Mouse (Mus musculus): ENCODE results near the gene Cacna2d1. TPM values are rescaled to one million over a fixed set of nuclear protein-coding genes. Genes with fewer than 3 reads are reported as not detected.

Gene Cacna2d1
- polyA plus RNA-seq, 1 experiment from 2014 or later: 36.4 TPM

DNA sequence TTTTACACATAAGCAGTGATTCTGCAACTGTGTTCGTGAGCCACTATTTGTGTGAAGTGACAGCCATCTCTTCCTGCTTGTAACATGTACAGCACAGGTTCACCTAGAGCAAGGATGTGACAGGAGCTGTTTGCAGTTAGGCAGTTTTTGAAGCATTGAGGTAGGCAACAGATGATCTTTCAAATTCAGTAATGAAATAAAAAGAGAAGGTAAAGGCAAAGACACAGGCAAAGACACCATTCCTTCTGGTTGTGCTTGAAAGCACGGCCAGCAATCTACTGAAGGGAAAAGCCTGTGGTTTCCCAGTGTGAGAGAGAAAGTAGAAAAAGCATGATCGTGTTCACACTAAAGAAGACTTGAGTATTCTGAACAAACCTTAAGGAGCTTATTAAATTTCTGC lies 201.5 kb downstream of the Cacna2d1 start:
- Histone ChIP-seq H3K4me2 (ENCODE audit: low read length) (no peak overlapping the region), H3K9me3 (replicated peaks; ENCODE audit: control insufficient read depth, low read length, poor library complexity, severe bottlenecking) (no peaks in the 10 kb centered on the region), H3K4me1 (ENCODE audit: control insufficient read depth, insufficient read depth, low read length) (peaks cover 10% of the 10 kb centered on the region), H3K4me3 (ENCODE audit: low read depth, low read length) (no peak overlapping the region), H3K9ac (ENCODE audit: low read depth, low read length) (no peak overlapping the region), H3K27ac (ENCODE audit: low read length) (peak overlapping the region; percentile 46; the same call in 1 of the 2 replicates), H3K36me3 (ENCODE audit: control insufficient read depth, insufficient read depth, low read length) (no peaks in the 10 kb centered on the region), H3K27me3 (ENCODE audit: control insufficient read depth, insufficient read depth, low read depth, low read length) (no peaks in the 10 kb centered on the region)
- WGBS: 45% methylated on average over 3 of the region's 3 CpGs
- ATAC-seq: no peak

DNA sequence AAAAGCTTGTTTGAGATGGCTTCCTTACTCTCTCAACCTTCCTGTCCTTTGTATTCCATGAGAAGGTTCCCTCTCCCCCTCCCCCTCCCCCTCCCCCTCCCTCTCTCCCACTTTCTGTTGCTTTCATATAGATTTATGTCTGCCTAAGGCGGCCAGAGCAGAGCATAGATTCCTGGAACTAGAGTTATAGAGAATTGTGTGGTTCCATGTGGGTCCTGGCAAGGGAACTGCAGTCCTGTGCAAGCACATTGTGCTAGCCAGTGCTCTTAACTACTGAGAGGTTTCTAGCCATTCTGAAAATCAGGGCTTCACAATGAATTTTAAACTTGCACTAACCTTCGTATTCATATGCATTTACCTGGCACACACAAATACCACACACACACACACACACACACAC lies 202.3 kb downstream of the Cacna2d1 start:
- Histone ChIP-seq H3K27me3 (ENCODE audit: control insufficient read depth, insufficient read depth, low read depth, low read length) (no peaks in the 10 kb centered on the region), H3K27ac (ENCODE audit: low read length) (no peak overlapping the region), H3K4me1 (ENCODE audit: control insufficient read depth, insufficient read depth, low read length) (peaks cover 10% of the 10 kb centered on the region), H3K4me3 (ENCODE audit: low read depth, low read length) (no peak overlapping the region), H3K9ac (ENCODE audit: low read depth, low read length) (no peak overlapping the region), H3K36me3 (ENCODE audit: control insufficient read depth, insufficient read depth, low read length) (no peaks in the 10 kb centered on the region), H3K9me3 (replicated peaks; ENCODE audit: control insufficient read depth, low read length, poor library complexity, severe bottlenecking) (no peaks in the 10 kb centered on the region), H3K4me2 (ENCODE audit: low read length) (no peak overlapping the region)
- ATAC-seq: no peak
- WGBS: 79% methylated on average over 2 of the region's 2 CpGs

DNA sequence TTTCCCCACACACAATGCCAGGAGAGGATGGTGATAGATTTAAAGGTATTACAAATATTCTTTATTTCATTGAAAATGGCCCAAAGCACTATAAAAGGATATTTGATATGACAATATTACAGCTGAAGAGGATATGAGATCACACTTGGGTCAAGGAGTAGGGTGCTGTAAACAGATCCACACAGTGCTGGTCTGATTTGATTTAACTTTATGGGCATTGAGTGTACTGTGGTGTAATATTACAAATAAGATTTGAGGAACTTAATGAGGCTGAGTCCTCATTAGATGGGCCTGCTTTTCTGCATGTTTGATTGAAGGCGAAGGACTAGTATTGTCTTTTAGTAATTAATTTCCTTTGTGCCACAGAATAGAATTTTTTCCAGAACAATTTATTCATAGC lies 212.1 kb downstream of the Cacna2d1 start:
- 93% methylated on average over 1 of the region's 1 CpGs for WGBS
- Histone ChIP-seq H3K4me2 (ENCODE audit: low read length) (no peak overlapping the region), H3K4me1 (ENCODE audit: control insufficient read depth, insufficient read depth, low read length) (no peaks in the 10 kb centered on the region), H3K9me3 (replicated peaks; ENCODE audit: control insufficient read depth, low read length, poor library complexity, severe bottlenecking) (no peaks in the 10 kb centered on the region), H3K4me3 (ENCODE audit: low read depth, low read length) (no peak overlapping the region), H3K27me3 (ENCODE audit: control insufficient read depth, insufficient read depth, low read depth, low read length) (no peaks in the 10 kb centered on the region), H3K27ac (ENCODE audit: low read length) (no peak overlapping the region), H3K9ac (ENCODE audit: low read depth, low read length) (no peak overlapping the region), H3K36me3 (ENCODE audit: control insufficient read depth, insufficient read depth, low read length) (no peaks in the 10 kb centered on the region)
- ATAC-seq: no peak

DNA sequence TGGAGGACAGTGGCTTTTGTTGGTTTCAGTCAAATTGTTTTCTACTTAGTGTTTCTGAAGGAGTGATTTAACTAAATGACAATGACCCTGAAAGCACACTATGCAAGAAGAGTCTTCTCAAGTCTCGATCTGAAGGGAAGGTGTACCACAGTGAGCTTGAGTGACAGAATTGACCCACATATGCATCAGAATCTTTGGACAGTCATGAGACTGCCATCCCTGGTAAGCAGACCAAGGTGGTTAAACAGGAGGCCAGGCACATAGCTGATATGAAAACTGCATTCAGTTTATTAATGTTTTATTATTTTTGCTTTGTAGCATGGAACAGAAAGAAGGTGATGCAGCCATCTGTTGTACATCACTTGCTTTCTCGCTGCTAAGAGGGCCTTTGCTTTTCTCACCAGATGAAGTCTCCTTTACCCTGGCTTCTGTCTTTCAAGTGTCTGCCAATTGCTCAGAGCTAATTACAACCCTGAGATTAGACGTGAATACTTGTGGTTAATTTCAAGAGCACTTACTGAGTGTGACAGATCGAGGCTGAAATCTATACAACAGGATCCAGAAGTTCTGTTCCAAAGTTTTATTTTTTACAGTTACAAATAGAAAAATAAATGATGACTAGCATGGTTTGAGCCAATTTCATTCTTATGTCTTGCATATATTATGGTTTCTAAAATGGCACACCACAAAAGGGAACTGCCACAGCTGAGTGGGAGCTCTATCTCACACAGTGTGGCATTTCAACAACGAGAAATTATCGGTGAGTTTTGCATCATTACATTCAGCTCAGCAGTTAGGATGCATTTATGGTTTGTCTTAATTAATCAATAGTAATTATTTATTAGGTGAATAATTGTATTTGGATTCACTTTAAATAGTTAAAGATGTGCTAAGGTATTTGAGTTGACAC lies 221.1 kb downstream of the Cacna2d1 start:
- no peak overlapping the region for H3K4me3 ChIP-seq (ENCODE audit: low read depth, low read length)
- ATAC-seq: no peak
- no peaks in the 10 kb centered on the region for H3K27me3 ChIP-seq (ENCODE audit: control insufficient read depth, insufficient read depth, low read depth, low read length)
- no peaks in the 10 kb centered on the region for H3K9me3 ChIP-seq (replicated peaks; ENCODE audit: control insufficient read depth, low read length, poor library complexity, severe bottlenecking)
- no peaks in the 10 kb centered on the region for H3K36me3 ChIP-seq (ENCODE audit: control insufficient read depth, insufficient read depth, low read length)
- 75% methylated on average over 6 of the region's 6 CpGs for WGBS
- no peak overlapping the region for H3K27ac ChIP-seq (ENCODE audit: low read length)
- peaks cover 4% of the 10 kb centered on the region; the same call in 1 of the 2 replicates for H3K4me1 ChIP-seq (ENCODE audit: control insufficient read depth, insufficient read depth, low read length)
- H3K4me2 ChIP-seq (ENCODE audit: low read length): no peak overlapping the region
- H3K9ac ChIP-seq (ENCODE audit: low read depth, low read length): no peak overlapping the region

DNA sequence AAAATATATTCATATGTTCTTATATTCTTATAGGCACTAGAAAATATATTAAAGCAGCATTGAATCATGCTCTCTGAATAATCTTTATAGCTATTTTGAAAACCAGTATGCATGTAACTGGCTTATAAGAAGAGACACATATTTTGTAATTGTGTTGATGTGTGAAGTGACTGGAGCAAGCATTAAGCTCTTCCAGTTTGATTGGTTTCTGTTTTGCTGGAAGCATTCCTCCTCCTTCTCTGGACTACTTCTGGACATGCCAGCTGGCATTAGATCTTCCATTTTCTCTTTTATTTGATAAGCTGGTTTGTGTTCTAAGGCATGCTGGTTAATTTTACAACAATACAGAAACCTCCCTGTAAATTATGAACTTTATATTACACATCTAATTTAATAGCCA lies 228.8 kb downstream of the Cacna2d1 start:
- peaks cover 7% of the 10 kb centered on the region for H3K4me1 ChIP-seq (ENCODE audit: control insufficient read depth, insufficient read depth, low read length)
- no peaks in the 10 kb centered on the region for H3K27me3 ChIP-seq (ENCODE audit: control insufficient read depth, insufficient read depth, low read depth, low read length)
- no peak overlapping the region for H3K4me2 ChIP-seq (ENCODE audit: low read length)
- ATAC-seq: no peak
- no peak overlapping the region for H3K9ac ChIP-seq (ENCODE audit: low read depth, low read length)
- no peak overlapping the region for H3K4me3 ChIP-seq (ENCODE audit: low read depth, low read length)
- H3K9me3 ChIP-seq (replicated peaks; ENCODE audit: control insufficient read depth, low read length, poor library complexity, severe bottlenecking): no peaks in the 10 kb centered on the region
- H3K27ac ChIP-seq (ENCODE audit: low read length): no peak overlapping the region
- no peaks in the 10 kb centered on the region for H3K36me3 ChIP-seq (ENCODE audit: control insufficient read depth, insufficient read depth, low read length)

DNA sequence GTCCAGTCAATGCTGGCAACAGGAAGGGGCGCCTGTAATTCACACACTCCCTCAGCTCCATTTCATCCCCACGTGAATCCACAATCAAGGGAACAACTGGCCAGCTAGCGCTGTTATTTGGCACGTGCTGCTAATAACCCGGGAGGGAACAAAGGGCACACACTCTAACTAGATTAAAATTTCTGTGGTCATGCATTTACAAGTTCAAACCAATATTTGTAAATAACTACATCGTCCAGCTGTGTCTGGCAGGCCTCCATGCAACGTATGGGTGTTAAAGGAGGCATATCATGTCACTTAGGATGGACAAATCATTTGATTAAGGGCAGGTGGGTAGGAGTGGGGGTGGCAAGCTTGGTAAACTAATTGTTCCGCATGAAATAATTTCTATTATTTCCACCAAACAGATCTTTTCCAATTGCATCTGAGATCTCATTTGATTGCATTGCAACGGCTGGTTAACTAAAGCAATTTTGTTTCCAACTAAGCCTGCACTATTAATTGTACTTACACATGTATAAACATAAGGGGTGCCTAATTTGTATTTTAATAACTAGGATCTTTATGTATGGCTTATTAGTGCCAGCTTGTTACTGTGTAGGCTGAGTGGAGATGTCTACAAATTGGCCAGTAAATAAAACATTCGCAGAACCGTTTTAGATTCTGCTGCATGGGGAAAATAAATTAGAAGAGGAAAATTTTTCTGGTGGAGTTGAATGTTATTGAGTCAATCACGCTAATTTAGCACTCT lies 231.8 kb downstream of the Cacna2d1 start:
- Histone ChIP-seq H3K9me3 (replicated peaks; ENCODE audit: control insufficient read depth, low read length, poor library complexity, severe bottlenecking) (no peaks in the 10 kb centered on the region), H3K4me2 (ENCODE audit: low read length) (0 out of 2 replicates have a peak overlapping the region, but pooled peaks have one; percentile 10), H3K27ac (ENCODE audit: low read length) (no peak overlapping the region), H3K9ac (ENCODE audit: low read depth, low read length) (no peak overlapping the region), H3K4me3 (ENCODE audit: low read depth, low read length) (no peak overlapping the region), H3K27me3 (ENCODE audit: control insufficient read depth, insufficient read depth, low read depth, low read length) (no peaks in the 10 kb centered on the region), H3K36me3 (ENCODE audit: control insufficient read depth, insufficient read depth, low read length) (no peaks in the 10 kb centered on the region), H3K4me1 (ENCODE audit: control insufficient read depth, insufficient read depth, low read length) (peaks cover 5% of the 10 kb centered on the region; the same call in 1 of the 2 replicates)
- WGBS: 41% methylated on average over 12 of the region's 12 CpGs
- peak; percentile 62; the same call in 1 of the 2 replicates for ATAC-seq

DNA sequence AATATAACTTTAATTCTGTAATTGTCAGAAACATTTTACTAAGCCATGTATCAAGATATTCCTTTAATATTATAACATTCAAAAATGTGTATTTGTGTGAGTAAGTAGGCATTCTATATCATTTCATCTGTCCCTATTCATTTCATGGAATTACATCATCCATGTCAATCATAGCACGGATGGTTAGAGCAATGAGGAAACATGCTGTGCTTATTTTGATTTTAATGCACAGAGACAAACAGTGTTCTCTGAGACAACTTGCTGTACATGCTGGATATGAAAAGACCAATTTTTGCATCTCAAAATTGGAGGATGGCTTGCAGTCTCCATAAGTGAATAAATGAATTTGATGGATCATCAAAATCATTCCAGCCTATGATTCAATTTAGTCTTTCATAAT lies 232.4 kb downstream of the Cacna2d1 start:
- H3K4me2 ChIP-seq (ENCODE audit: low read length): no peak overlapping the region
- H3K4me1 ChIP-seq (ENCODE audit: control insufficient read depth, insufficient read depth, low read length): peaks cover 5% of the 10 kb centered on the region; the same call in 1 of the 2 replicates
- no peak overlapping the region for H3K27ac ChIP-seq (ENCODE audit: low read length)
- ATAC-seq: no peak
- no peaks in the 10 kb centered on the region for H3K9me3 ChIP-seq (replicated peaks; ENCODE audit: control insufficient read depth, low read length, poor library complexity, severe bottlenecking)
- H3K27me3 ChIP-seq (ENCODE audit: control insufficient read depth, insufficient read depth, low read depth, low read length): no peaks in the 10 kb centered on the region
- no peak overlapping the region for H3K4me3 ChIP-seq (ENCODE audit: low read depth, low read length)
- no peaks in the 10 kb centered on the region for H3K36me3 ChIP-seq (ENCODE audit: control insufficient read depth, insufficient read depth, low read length)
- H3K9ac ChIP-seq (ENCODE audit: low read depth, low read length): no peak overlapping the region
- 52% methylated on average over 1 of the region's 1 CpGs for WGBS

DNA sequence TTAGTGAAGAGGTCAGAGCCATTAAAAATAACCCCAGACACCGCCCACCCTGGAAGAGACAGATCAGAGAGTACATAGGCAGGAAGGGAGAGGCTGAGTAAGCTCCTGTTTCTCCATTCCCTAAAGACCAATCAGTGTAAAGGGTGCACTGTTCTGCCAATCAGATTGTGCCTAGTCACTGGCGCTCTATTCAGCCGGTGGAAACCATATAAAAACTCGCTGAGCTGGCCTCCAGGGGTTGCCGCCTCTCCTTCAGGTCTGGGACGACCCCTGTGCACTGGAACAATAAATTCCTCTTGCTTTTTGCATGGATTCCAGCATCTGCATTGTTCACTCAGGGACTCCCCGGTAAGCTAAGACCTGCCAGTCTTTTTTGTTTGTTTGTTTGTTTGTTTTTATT lies 246.6 kb downstream of the Cacna2d1 start:
- no peak for ATAC-seq
- 83% methylated on average over 7 of the region's 7 CpGs for WGBS
- H3K9ac ChIP-seq (ENCODE audit: low read depth, low read length): no peak overlapping the region
- 0 out of 2 replicates have a peak, but pooled peaks cover 2% of the 10 kb centered on the region for H3K4me1 ChIP-seq (ENCODE audit: control insufficient read depth, insufficient read depth, low read length)
- H3K27me3 ChIP-seq (ENCODE audit: control insufficient read depth, insufficient read depth, low read depth, low read length): no peaks in the 10 kb centered on the region
- no peak overlapping the region for H3K4me3 ChIP-seq (ENCODE audit: low read depth, low read length)
- no peaks in the 10 kb centered on the region for H3K36me3 ChIP-seq (ENCODE audit: control insufficient read depth, insufficient read depth, low read length)
- no peak overlapping the region for H3K4me2 ChIP-seq (ENCODE audit: low read length)
- no peak overlapping the region for H3K27ac ChIP-seq (ENCODE audit: low read length)
- no peaks in the 10 kb centered on the region for H3K9me3 ChIP-seq (replicated peaks; ENCODE audit: control insufficient read depth, low read length, poor library complexity, severe bottlenecking)

DNA sequence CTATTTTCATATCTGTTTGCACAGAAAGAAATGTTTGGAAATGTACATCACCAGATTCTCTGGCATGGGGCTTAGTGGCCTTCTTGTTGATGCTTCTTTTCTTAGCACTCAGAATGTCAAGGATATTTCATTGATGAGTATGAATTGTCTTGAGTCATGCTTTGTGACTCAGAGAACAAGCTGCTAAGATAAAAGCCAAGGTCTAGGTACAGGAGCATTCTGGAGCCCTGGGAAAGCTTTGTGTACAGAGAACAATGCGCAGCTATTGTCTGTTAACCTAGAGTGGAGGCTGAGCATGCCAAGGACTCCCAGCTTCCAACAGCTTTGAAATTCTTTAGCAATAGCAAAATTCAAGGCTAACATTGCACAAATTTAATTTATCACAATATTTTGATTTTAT lies 249.6 kb downstream of the Cacna2d1 start:
- 0 out of 2 replicates have a peak, but pooled peaks have one; percentile 51 for ATAC-seq
- H3K4me3 ChIP-seq (ENCODE audit: low read depth, low read length): no peak overlapping the region
- no peaks in the 10 kb centered on the region for H3K9me3 ChIP-seq (replicated peaks; ENCODE audit: control insufficient read depth, low read length, poor library complexity, severe bottlenecking)
- H3K27ac ChIP-seq (ENCODE audit: low read length): no peak overlapping the region
- no peaks in the 10 kb centered on the region for H3K36me3 ChIP-seq (ENCODE audit: control insufficient read depth, insufficient read depth, low read length)
- H3K4me2 ChIP-seq (ENCODE audit: low read length): no peak overlapping the region
- 0 out of 2 replicates have a peak, but pooled peaks cover 2% of the 10 kb centered on the region for H3K4me1 ChIP-seq (ENCODE audit: control insufficient read depth, insufficient read depth, low read length)
- WGBS: 80% methylated on average over 1 of the region's 1 CpGs
- H3K27me3 ChIP-seq (ENCODE audit: control insufficient read depth, insufficient read depth, low read depth, low read length): no peaks in the 10 kb centered on the region
- no peak overlapping the region for H3K9ac ChIP-seq (ENCODE audit: low read depth, low read length)

All from midbrain, embryonic 16.5 days (tissue).